Comparison of ENCODE assay signal across 24 mouse cellular contexts in the genomic region with DNA sequence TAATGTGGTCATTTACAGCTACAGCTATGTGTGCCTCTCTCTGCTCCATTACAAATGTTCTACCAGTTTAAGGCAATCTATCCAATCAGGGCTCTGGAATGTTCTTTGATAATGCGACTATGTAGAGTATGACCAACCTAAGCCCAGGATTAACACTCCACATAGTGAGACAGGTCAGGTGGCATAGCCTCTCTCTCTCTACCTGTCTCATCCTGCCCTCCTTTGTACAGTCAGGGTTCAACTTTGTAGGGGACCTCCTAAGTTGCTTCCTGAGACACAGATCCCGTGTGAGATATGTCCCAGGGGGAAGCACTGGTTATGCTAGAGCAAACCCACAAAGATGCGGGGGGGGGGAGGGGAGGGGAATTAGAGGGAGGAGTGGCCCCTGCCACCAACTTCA. TPM values are rescaled to one million over a fixed set of nuclear protein-coding genes. Genes with fewer than 3 reads are reported as not detected.
"Had no signal": no experiment of that assay in that cellular context is flagged by ENCODE, and none has a peak within 500 bp of the region (broad histone marks: within the 10 kb centered on the region; RNA-seq: fewer than 3 reads in every experiment).

No protein-coding gene starts in this region.

- H3K27me3 ChIP-seq: heart, embryonic 13.5 days; heart, embryonic 15.5 days; hindbrain, embryonic 12.5 days; intestine, embryonic 15.5 days; kidney, embryonic 15.5 days; limb, embryonic 12.5 days had no signal

- DNase-seq: forebrain, postnatal 0 days; gastrocnemius, postnatal 14 days; gastrocnemius, postnatal 36 days; heart, postnatal 4 days; kidney, adult 2 months; kidney, adult 9 months; kidney, postnatal 10 days; kidney, postnatal 4 days; liver had no signal

- H3K4me1 ChIP-seq: heart, embryonic 13.5 days; heart, embryonic 15.5 days; hindbrain, embryonic 12.5 days; intestine, embryonic 15.5 days; limb, embryonic 10.5 days; limb, embryonic 12.5 days had no signal

- H3K4me2 ChIP-seq: heart, embryonic 13.5 days; heart, embryonic 15.5 days; hindbrain, embryonic 12.5 days; hindbrain, embryonic 14.5 days; intestine, embryonic 15.5 days; kidney, embryonic 15.5 days; limb, embryonic 12.5 days had no signal

- H3K27ac ChIP-seq: heart, embryonic 10.5 days; heart, embryonic 13.5 days; heart, embryonic 15.5 days; hindbrain, embryonic 10.5 days; hindbrain, embryonic 12.5 days; hindbrain, embryonic 14.5 days; intestine, embryonic 15.5 days; kidney, embryonic 15.5 days; layer of hippocampus, adult 2 months; left cerebral cortex, adult 2 months; limb, embryonic 10.5 days; limb, embryonic 12.5 days had no signal

- H3K4me3 ChIP-seq: heart, embryonic 10.5 days; heart, embryonic 13.5 days; heart, embryonic 15.5 days; hindbrain, embryonic 10.5 days; hindbrain, embryonic 12.5 days; intestine, embryonic 15.5 days; kidney, embryonic 15.5 days; layer of hippocampus, adult 2 months; left cerebral cortex, adult 2 months; limb, embryonic 10.5 days; limb, embryonic 12.5 days had no signal

- H3K36me3 ChIP-seq: heart, embryonic 10.5 days; heart, embryonic 13.5 days; heart, embryonic 15.5 days; hindbrain, embryonic 10.5 days; hindbrain, embryonic 12.5 days; intestine, embryonic 15.5 days; kidney, embryonic 15.5 days; limb, embryonic 10.5 days; limb, embryonic 12.5 days had no signal

- ATAC-seq: forebrain, postnatal 0 days; hindbrain, embryonic 16.5 days; inflammation-experienced regulatory T-cells, adult 6 months; intestine, embryonic 15.5 days; intestine, postnatal 0 days had no signal

- H3K9ac ChIP-seq: forebrain, postnatal 0 days; heart, embryonic 13.5 days; heart, embryonic 15.5 days; hindbrain, embryonic 12.5 days; hindbrain, embryonic 14.5 days; intestine, embryonic 15.5 days; kidney, embryonic 15.5 days; limb, embryonic 12.5 days had no signal

- H3K9me3 ChIP-seq: heart, embryonic 10.5 days; heart, embryonic 13.5 days; heart, embryonic 15.5 days; hindbrain, embryonic 10.5 days; hindbrain, embryonic 12.5 days; intestine, embryonic 15.5 days; kidney, embryonic 15.5 days; limb, embryonic 10.5 days; limb, embryonic 12.5 days had no signal

RNA-seq across cellular contexts. Expression of a gene that starts 48.1 kb away (rescaled TPM):
- total RNA-seq: forebrain, postnatal 0 days; heart, postnatal 4 days had no signal
